Mouse (Mus musculus): ENCODE measurements around the gene Vps18. TPM values are rescaled to one million over a fixed set of nuclear protein-coding genes. Genes with fewer than 3 reads are reported as not detected.

Vps18 gene
- polyA plus RNA-seq, 1 experiment from 2014 or later: 37.4 TPM

DNA sequence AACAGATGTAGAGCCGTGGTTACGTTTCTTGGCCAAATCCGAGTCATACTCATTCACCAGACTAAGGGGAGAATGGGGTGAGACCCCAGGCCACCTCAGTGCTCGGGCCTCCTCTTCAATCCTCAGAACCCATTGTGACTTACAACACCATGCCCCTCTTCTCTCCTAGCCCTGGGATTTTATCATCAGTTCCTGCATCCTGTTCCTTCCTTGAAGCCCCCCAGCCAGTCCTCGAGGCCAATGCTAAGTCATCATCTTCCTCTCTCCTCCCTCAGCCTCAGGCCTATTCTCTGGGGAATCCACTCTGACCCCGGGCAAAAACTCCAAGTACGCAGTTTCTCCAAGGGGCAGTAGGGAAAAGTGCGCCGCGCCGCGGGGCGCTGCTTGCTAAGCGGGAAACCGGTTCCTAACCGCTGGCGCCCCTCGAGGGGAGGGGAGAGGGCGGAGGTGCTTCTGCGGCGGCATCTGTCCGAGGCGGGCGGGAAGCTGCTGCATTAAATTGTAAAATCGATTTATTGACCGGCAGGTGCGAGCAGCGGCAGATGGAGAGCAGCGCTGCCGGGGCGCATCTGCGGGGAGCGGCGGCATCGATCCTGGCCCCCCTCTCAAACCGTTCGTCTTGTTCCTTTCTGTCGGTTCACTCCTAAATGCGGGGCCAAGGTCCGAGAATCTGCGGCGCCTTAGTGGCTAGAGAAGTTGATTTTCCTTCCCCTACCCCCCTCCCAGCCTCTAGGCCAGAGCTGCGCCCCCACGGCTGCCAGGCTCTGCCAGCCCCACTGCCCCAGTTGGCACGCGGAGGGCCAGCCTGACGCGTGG lies 33.4 kb downstream of the Vps18 start:
- Histone ChIP-seq H3K4me3 (ENCODE audit: inconsistent target) (no peak overlapping the region), H3K36me3 (ENCODE audit: inconsistent target) (no peaks in the 10 kb centered on the region), H3K27ac (no peak overlapping the region), H3K79me2 (ENCODE audit: inconsistent target) (no peaks in the 10 kb centered on the region)
- WGBS (ENCODE audit: missing documents): 16% methylated on average over 48 of the region's 48 CpGs

DNA sequence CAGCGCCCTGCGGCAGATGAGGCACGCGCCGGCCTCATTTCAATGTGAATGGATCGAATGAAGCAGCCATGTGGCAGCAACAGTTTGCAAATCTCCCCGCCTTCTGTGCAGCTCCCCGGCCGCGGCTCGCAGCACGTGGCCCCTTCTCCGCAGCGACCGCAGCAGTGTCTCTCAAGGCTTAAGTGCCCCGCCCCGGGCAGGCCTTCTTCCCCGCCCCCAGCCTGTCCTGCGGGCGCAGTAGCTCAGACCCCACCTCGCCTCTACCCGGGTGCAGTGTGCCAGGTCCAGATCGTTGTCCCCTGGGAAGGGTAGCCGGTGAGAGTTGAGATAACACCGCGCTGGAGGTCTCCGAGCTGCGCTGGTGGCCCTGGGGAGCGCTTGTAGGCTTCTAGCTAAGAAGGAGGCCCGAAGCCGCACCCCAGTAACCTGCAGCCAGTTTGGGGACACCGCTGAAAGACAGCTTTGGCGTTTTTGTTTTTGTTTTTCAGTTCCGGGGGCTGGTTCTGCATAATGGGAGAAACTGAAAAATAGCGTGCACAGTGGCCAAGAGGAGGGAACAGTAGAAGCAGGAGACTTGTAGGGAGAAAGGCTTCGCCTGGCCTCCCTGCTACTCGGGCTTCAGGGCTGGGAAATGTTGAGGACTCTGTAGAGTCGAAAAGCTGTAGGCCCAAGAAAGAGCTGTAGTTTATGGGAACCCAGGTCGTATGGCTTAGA lies 34.2 kb downstream of the Vps18 start:
- no peak overlapping the region for H3K27ac ChIP-seq
- WGBS (ENCODE audit: missing documents): 39% methylated on average over 33 of the region's 39 CpGs
- no peak overlapping the region for H3K4me3 ChIP-seq (ENCODE audit: inconsistent target)
- no peaks in the 10 kb centered on the region for H3K79me2 ChIP-seq (ENCODE audit: inconsistent target)
- H3K36me3 ChIP-seq (ENCODE audit: inconsistent target): no peaks in the 10 kb centered on the region

DNA sequence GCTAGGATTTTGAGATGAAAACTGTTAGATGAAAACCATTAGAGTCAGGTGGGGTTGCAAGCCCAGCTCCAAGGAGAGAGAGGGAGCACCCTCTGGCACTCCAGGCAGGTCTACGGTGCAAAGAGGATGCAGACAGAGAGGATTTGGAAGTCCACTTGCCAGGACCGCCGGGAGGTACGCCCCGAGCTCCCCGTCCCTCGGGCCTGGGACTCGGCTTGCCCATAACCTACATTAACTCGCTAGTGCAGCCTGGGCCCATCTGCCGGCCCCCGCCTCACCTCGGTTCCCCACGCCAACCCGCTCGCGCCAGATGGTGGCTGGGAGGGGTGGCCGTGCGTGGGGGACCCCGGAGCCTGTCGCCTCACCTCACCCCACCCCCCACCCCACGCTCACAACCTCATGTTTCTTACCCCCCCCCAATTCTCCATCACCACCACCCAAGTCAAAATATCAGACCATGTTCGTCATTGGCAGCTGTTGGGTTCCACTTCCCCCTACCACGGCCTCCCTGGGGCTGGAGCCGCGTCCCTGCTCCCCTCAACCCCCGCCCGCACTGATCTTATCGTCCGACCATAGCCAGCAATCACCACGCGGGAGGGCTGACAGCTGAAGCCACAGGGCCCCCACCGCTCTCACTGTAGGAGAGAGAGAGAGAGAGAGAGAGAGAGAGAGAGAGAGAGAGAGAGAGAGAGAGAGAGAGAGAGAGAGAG lies 35.5 kb downstream of the Vps18 start:
- Histone ChIP-seq H3K79me2 (ENCODE audit: inconsistent target) (no peaks in the 10 kb centered on the region), H3K4me3 (ENCODE audit: inconsistent target) (no peak overlapping the region), H3K36me3 (ENCODE audit: inconsistent target) (no peaks in the 10 kb centered on the region), H3K27ac (no peak overlapping the region)
- 51% methylated on average over 13 of the region's 32 CpGs for WGBS (ENCODE audit: missing documents)

DNA sequence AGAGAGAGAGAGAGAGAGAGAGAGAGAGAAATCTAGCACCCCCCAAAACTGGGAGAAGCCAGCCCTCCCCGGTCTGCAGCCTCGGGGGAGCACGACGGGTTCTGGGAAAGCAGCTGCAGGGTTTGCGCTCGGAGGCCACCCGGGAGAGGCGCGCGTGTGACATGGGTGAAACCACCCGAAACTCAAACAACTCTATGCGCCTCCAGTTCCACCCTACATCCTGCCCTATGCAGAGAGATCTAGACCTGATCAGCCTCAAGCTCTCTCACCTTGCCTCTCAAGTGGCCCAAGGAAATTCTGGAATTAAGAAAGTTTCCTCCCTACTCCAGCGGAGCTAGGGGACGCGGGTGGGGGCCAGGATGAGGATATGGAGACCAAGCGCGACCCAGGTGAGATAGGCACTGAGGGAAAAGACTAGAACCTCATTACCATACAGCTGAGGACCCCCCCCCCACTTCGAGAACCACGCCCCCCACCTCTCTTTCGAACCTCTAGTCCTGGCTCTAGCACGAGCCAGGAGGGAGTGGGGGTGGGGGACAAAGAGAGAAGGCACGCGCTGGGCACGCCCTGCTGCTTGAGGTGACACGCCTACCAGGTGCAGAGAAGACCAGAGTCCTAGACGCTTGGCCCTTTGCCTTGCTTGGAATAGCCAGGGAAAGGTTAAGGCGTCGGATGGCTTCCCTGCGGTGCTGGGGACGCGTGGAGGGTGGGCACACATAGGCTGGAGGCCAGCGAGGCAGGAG lies 36.2 kb downstream of the Vps18 start:
- no peaks in the 10 kb centered on the region for H3K79me2 ChIP-seq (ENCODE audit: inconsistent target)
- 2% methylated on average over 32 of the region's 32 CpGs for WGBS (ENCODE audit: missing documents)
- no peak overlapping the region for H3K4me3 ChIP-seq (ENCODE audit: inconsistent target)
- no peaks in the 10 kb centered on the region for H3K36me3 ChIP-seq (ENCODE audit: inconsistent target)
- no peak overlapping the region for H3K27ac ChIP-seq

DNA sequence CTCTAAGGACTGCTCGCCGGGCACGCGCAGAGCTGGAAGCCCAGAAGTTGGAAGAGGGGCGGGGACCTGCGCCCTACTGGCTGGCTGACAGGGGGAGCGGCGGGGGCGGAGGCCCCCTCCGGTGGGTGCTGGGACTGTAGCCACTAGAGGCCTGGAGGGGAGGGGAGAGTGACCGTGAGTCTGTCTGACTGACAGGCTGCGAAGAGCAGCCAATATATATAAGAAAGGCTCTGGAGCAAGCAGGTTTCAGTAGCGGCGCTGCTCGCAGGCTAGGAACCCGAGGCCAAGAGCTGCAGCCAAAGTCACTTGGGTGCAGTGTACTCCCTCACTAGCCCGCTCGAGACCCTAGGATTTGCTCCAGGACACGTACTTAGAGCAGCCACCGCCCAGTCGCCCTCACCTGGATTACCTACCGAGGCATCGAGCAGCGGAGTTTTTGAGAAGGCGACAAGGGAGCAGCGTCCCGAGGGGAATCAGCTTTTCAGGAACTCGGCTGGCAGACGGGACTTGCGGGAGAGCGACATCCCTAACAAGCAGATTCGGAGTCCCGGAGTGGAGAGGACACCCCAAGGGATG lies 37.1 kb downstream of the Vps18 start, which contains the start of gene Dll4:
Dll4 (plus strand) TSS at position 217 of the 576 bp plus-strand sequence.
- WGBS (ENCODE audit: missing documents): 1% methylated on average over 33 of the region's 33 CpGs

DNA sequence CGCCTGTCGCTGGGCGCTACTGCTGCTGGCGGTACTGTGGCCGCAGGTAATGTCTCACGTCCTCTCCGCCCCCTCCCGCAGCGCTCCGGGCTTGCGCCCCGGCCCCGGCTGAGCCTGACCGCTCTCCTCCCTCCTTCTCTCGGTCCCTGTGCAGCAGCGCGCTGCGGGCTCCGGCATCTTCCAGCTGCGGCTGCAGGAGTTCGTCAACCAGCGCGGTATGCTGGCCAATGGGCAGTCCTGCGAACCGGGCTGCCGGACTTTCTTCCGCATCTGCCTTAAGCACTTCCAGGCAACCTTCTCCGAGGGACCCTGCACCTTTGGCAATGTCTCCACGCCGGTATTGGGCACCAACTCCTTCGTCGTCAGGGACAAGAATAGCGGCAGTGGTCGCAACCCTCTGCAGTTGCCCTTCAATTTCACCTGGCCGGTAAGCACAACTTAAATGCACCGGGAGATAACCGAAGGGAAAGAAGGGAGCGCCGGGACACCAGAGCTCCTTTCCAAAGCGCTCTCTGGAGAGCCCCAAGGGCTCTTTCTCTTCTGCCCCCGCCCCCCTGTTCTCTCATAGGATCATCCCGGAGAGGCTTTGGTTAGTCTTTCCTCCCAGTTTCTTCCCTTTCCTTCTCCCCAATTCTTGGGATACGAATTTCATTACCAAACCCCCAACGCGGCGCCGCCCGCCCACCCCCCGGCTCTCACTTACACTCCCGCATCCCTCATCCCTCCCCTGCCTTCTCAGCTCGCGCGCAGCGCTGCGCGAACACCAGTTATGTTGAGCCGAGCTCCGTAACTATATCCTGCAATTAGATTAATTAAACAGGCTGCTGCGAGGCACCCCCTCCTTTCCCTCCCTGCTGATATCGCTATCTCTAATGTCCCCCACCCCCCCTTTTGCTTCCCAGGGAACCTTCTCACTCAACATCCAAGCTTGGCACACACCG lies 37.9 kb downstream of the Vps18 start:
- WGBS (ENCODE audit: missing documents): under 1% methylated on average over 57 of the region's 61 CpGs
- no peak overlapping the region; the same call in 1 of the 2 replicates for H3K4me3 ChIP-seq (ENCODE audit: inconsistent target)
- H3K27ac ChIP-seq: no peak overlapping the region
- H3K36me3 ChIP-seq (ENCODE audit: inconsistent target): no peaks in the 10 kb centered on the region
- no peaks in the 10 kb centered on the region for H3K79me2 ChIP-seq (ENCODE audit: inconsistent target)

More for the DNA sequence above, 37.1 kb downstream of the Vps18 start, which contains the start of gene Dll4:
- no peak within 1 kb of the TSS; the same call in 1 of the 2 replicates for H3K4me3 ChIP-seq (ENCODE audit: inconsistent target)
- H3K36me3 ChIP-seq (ENCODE audit: inconsistent target): no peaks in the 10 kb centered on the region
- no peaks in the 10 kb centered on the region for H3K79me2 ChIP-seq (ENCODE audit: inconsistent target)
- H3K27ac ChIP-seq: no peak within 1 kb of the TSS

DNA sequence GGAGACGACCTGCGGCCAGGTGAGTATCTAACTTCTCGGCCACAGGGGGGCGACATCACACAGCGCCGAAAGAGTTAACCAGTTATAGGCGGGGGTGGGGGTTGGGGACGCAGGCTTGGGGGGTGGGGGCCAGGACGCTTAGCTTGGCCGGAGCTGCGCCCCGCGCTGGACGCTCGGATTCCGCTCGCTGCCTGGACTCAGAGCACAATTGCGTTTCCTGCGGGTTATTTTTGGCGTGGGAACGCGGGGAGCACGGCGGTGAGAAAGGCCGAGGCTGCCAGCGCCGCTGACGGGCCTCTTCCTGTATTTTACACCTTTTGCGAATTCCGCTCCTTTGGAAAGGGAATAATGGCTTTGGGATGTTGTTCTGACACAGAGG lies 38.6 kb downstream of the Vps18 start:
- H3K27ac ChIP-seq: no peak overlapping the region
- WGBS (ENCODE audit: missing documents): 2% methylated on average over 25 of the region's 30 CpGs
- no peaks in the 10 kb centered on the region for H3K79me2 ChIP-seq (ENCODE audit: inconsistent target)
- no peak overlapping the region for H3K4me3 ChIP-seq (ENCODE audit: inconsistent target)
- no peaks in the 10 kb centered on the region for H3K36me3 ChIP-seq (ENCODE audit: inconsistent target)

DNA sequence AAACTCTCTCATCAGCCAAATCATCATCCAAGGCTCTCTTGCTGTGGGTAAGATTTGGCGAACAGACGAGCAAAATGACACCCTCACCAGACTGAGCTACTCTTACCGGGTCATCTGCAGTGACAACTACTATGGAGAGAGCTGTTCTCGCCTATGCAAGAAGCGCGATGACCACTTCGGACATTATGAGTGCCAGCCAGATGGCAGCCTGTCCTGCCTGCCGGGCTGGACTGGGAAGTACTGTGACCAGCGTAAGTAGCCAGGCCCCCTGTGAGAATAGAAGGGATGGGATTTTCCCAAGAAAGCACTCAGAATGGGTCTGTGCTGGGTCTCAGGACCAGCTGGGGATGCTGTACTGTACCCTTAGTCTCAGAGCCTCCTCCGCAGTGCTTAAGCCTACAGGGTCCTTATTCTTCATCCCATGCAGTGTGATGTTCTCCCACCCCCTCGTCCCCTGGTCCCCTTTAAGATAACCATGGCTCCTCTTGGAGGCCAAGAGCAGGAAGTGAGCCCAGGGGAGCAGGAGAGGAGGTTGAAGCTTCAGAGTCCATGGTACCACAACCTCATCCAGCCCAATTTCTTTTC lies 39.5 kb downstream of the Vps18 start:
- no peaks in the 10 kb centered on the region for H3K36me3 ChIP-seq (ENCODE audit: inconsistent target)
- no peak overlapping the region for H3K4me3 ChIP-seq (ENCODE audit: inconsistent target)
- H3K79me2 ChIP-seq (ENCODE audit: inconsistent target): no peaks in the 10 kb centered on the region
- no peak overlapping the region for H3K27ac ChIP-seq
- 88% methylated on average over 11 of the region's 11 CpGs for WGBS (ENCODE audit: missing documents)

DNA sequence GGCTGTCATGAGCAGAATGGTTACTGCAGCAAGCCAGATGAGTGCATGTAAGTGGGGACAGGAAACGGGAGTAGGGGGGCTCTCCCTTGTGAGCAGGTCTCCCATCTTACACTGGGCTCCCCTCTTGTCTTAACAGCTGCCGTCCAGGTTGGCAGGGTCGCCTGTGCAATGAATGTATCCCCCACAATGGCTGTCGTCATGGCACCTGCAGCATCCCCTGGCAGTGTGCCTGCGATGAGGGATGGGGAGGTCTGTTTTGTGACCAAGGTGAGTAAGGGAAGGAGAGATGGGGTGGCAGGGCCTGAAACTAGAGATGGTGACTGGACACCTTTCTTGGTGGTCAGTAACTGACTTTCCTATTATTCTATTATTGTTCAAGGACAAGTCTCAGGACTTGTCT lies 40.0 kb downstream of the Vps18 start:
- WGBS (ENCODE audit: missing documents): 78% methylated on average over 5 of the region's 5 CpGs
- Histone ChIP-seq H3K4me3 (ENCODE audit: inconsistent target) (no peak overlapping the region), H3K36me3 (ENCODE audit: inconsistent target) (no peaks in the 10 kb centered on the region), H3K79me2 (ENCODE audit: inconsistent target) (no peaks in the 10 kb centered on the region), H3K27ac (no peak overlapping the region)

DNA sequence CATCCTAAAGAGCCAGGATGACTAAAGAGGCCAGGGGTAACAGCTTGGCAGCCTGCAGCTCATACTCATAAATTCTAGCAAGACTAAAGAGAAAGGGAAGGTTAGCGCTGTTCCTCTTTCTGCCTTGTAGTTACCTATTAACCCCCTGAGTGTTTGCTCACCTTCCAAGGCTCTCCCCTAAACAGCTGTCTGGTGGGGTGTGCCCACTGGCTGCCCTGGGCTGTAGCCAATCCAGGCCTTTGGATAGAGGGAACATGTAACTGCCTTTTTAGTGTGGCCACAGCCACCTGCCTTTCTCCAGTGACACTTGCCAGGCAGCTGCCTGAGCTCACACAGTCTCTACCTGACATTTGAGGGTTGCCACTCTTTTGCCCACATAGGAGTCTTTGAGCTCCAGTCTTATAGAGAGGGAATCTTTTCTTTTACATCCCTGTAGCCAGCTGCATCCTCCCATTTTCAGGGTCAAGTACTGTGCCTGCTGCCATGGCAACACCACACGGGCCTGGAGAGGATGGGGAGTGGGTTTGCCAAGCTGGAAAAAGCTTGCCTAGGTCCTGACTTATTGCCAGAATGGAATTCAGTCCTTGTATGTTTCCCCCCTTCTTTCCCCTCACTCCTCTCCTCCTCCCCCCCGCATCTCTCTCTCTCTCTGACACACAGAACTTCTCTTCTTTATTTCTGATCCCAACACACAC lies 40.7 kb downstream of the Vps18 start:
- Histone ChIP-seq H3K27ac (no peak overlapping the region), H3K36me3 (ENCODE audit: inconsistent target) (no peaks in the 10 kb centered on the region), H3K79me2 (ENCODE audit: inconsistent target) (no peaks in the 10 kb centered on the region), H3K4me3 (ENCODE audit: inconsistent target) (no peak overlapping the region)
- 59% methylated on average over 3 of the region's 3 CpGs for WGBS (ENCODE audit: missing documents)

DNA sequence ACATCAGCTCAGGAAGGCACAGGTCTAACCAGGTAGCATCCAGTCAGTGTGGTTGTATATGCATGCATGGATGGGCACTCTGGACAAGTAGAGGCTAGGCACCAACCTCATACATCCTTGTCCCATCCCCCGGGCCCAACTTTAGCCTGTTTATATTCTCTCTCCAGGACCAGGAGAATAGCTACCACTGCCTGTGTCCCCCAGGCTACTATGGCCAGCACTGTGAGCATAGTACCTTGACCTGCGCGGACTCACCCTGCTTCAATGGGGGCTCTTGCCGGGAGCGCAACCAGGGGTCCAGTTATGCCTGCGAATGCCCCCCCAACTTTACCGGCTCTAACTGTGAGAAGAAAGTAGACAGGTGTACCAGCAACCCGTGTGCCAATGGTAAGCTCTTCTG lies 42.3 kb downstream of the Vps18 start:
- H3K4me3 ChIP-seq (ENCODE audit: inconsistent target): no peak overlapping the region
- no peaks in the 10 kb centered on the region for H3K79me2 ChIP-seq (ENCODE audit: inconsistent target)
- WGBS (ENCODE audit: missing documents): 98% methylated on average over 8 of the region's 8 CpGs
- no peaks in the 10 kb centered on the region for H3K36me3 ChIP-seq (ENCODE audit: inconsistent target)
- H3K27ac ChIP-seq: no peak overlapping the region

DNA sequence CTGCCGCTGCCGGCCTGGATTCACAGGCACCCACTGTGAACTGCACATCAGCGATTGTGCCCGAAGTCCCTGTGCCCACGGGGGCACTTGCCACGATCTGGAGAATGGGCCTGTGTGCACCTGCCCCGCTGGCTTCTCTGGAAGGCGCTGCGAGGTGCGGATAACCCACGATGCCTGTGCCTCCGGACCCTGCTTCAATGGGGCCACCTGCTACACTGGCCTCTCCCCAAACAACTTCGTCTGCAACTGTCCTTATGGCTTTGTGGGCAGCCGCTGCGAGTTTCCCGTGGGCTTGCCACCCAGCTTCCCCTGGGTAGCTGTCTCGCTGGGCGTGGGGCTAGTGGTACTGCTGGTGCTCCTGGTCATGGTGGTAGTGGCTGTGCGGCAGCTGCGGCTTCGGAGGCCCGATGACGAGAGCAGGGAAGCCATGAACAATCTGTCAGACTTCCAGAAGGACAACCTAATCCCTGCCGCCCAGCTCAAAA lies 43.7 kb downstream of the Vps18 start:
- Histone ChIP-seq H3K4me3 (ENCODE audit: inconsistent target) (no peak overlapping the region), H3K27ac (no peak overlapping the region), H3K36me3 (ENCODE audit: inconsistent target) (no peaks in the 10 kb centered on the region), H3K79me2 (ENCODE audit: inconsistent target) (no peaks in the 10 kb centered on the region)
- WGBS (ENCODE audit: missing documents): 84% methylated on average over 22 of the region's 24 CpGs
